Mouse (Mus musculus) C2C12 (cell line): ENCODE measurements around the gene Ttc34. TPM values are rescaled to one million over a fixed set of nuclear protein-coding genes. Genes with fewer than 3 reads are reported as not detected.

Source experiments
- H3K27me3 ChIP-seq: one replicate; pipeline ENCODE4 v1.6.1; 2011; ENCODE audit not compliant: control insufficient read depth, insufficient read depth, insufficient read length
- H3K36me3 ChIP-seq: one replicate; pipeline ENCODE4 v1.6.1; 2011; ENCODE audit not compliant: control insufficient read depth, insufficient read depth
- H3K4me3 ChIP-seq: one replicate; pipeline ENCODE4 v1.5.1; 2011; ENCODE audit warnings: mild to moderate bottlenecking, control low read depth; ENCODE audit not compliant: poor library complexity, insufficient read depth, severe bottlenecking
- H3K79me2 ChIP-seq: one replicate; pipeline ENCODE4 v1.6.1; 2011; ENCODE audit not compliant: control insufficient read depth, insufficient read depth
- H3K79me3 ChIP-seq: one replicate; pipeline ENCODE4 v1.6.1; 2011; ENCODE audit warnings: low read depth, control low read depth
- H3ac ChIP-seq: one replicate; pipeline ENCODE3; 2011; ENCODE audit warnings: low read depth; ENCODE audit not compliant: control insufficient read depth, insufficient read length
- CEBPB ChIP-seq: IDR thresholded peaks from one replicate; pipeline ENCODE4 v1.6.1; 2011; ENCODE audit warnings: low read depth, mild to moderate bottlenecking, control low read depth, moderate library complexity
- CTCF ChIP-seq: IDR thresholded peaks from one replicate; pipeline ENCODE4 v1.5.1; 2011; ENCODE audit not compliant: control insufficient read depth, insufficient read depth, insufficient read length
- FOSL1 ChIP-seq: IDR thresholded peaks from one replicate; pipeline ENCODE4 v1.8.0; 2011; ENCODE audit warnings: mild to moderate bottlenecking, low read length; ENCODE audit not compliant: poor library complexity, insufficient read depth, severe bottlenecking
- MAX ChIP-seq: IDR thresholded peaks from one replicate; pipeline ENCODE4 v1.6.1; 2011; ENCODE audit warnings: mild to moderate bottlenecking, control low read depth
- MYOD1 ChIP-seq: IDR thresholded peaks from one replicate; pipeline ENCODE4 v1.6.1; 2011; ENCODE audit warnings: low read depth; ENCODE audit not compliant: control insufficient read depth, insufficient read length
- MYOG ChIP-seq: IDR thresholded peaks from one replicate; pipeline ENCODE4 v1.6.1; 2011; ENCODE audit not compliant: control insufficient read depth, insufficient read length; ENCODE audit errors: extremely low read depth
- USF1 ChIP-seq: IDR thresholded peaks from one replicate; pipeline ENCODE4 v1.6.1; 2011; ENCODE audit warnings: low read depth, mild to moderate bottlenecking, control low read depth, moderate library complexity
- polyA plus RNA-seq: library from polyadenylated mRNA; unstranded; fragments of >200 nt; fragmentation: generic; extraction: Trizol; gene quantifications from one replicate; pipeline ENCODE4 v1.2.1, GENCODE M21; 2012; ENCODE audit warnings: missing spikeins

Gene Ttc34
- polyA plus RNA-seq, 1 experiment: not detected

DNA sequence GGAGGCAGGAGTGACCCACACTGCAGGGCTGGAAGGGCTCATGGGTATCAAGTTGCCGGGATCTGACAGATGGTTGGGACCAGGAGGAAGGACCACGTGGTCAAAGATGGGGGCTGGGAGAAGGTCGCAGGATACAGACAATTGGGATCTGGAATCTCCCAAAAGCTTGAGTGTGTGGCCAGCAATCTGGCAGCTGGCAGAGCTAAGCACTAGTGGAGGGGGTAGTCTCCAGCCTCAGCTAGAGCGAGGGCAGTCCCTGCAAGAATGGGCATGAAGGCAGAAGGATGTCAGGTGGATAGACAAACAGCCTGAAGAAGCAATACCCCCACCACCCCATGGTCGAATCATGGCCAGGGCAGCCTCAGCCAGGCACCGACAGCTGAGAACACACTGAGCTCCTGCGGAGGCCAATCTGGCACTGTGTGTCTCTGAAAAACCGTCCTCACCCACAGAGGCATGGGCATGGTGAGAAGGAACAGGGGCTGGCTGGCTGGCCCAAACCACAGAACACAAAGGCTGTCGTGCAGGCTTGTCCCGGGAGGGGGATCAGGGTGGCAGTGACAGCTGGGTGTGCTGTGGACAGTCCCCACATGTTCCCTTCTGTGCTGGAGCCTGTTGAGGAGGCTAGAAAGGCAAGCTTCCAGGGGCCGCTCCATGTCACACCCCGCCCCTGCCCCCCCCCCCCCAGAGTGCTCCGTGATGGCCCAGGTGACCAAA lies 49.8 kb downstream of the Ttc34 start:
- H3K27me3 ChIP-seq: peaks cover 56% of the 10 kb centered on the region
- no peak overlapping the region for H3K4me3 ChIP-seq
- H3ac ChIP-seq: no peak overlapping the region
- no peaks in the 10 kb centered on the region for H3K36me3 ChIP-seq
- no peaks in the 10 kb centered on the region for H3K79me2 ChIP-seq
- no peaks in the 10 kb centered on the region for H3K79me3 ChIP-seq
- TF ChIP-seq CEBPB (no peak), USF1 (no peak), FOSL1 (no peak), MYOG (no peak)

DNA sequence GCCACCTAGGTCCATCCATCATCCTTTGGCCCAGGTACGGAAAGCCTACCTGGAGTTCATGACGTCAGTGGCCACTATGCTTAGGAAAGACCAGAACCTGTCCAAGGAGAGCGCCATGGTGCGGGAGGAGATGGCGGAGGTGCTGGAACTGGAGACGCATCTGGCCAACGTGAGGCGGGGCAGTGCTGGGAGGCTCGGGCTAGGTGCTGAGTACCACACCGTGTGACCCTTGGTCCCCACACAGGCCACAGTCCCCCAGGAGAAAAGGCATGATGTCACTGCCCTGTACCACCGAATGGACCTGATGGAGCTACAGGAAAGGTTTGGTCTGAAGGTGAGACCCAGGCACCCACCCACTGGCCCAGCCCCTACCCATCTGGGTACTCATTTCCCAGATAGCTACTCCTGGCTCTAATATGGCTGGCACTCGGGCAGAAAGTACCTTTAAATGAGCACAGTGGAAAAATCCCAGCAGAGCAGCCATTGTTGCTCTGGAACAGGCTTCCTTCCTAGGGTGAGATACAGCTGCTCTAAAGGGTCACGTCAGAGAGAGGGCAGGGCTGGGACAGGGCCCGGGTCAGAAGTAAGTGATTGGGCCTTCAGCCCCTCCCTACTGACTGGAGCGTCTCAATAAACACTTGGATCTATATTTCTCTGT lies 50.5 kb downstream of the Ttc34 start:
- TF ChIP-seq MYOD1: no peak
- no peak for TF ChIP-seq MAX
- no peak for TF ChIP-seq MYOG
- TF ChIP-seq CTCF: no peak
- TF ChIP-seq USF1: no peak
- TF ChIP-seq CEBPB: no peak
- TF ChIP-seq FOSL1: no peak
- H3K79me2 ChIP-seq: no peaks in the 10 kb centered on the region
- H3K79me3 ChIP-seq: no peaks in the 10 kb centered on the region
- no peaks in the 10 kb centered on the region for H3K36me3 ChIP-seq
- H3K27me3 ChIP-seq: peaks cover 60% of the 10 kb centered on the region
- no peak overlapping the region for H3K4me3 ChIP-seq
- H3ac ChIP-seq: no peak overlapping the region

DNA sequence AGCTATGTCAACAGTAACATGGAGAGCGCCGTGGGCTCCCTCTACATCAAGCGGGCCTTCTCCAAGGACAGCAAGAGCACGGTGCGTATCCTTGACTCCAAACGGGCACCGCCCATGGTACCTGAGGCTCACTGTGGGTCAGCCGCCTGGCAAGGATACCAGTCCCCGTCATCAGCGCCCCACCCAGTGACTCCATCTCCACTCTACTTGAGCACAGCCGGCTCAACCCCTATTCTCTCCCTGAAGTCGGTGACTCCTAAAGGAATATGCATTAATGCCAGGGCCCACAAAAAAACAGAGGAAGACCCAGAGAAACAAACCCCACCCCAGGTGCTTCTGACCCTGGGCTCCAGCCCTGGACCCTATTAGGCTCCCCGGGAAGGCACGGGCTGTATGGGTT lies 53.6 kb downstream of the Ttc34 start:
- Histone ChIP-seq H3K79me2 (no peaks in the 10 kb centered on the region), H3K27me3 (peaks cover 77% of the 10 kb centered on the region), H3K4me3 (no peak overlapping the region), H3K36me3 (no peaks in the 10 kb centered on the region), H3K79me3 (no peaks in the 10 kb centered on the region), H3ac (no peak overlapping the region)
- no peak for TF ChIP-seq CTCF
- no peak for TF ChIP-seq FOSL1
- no peak for TF ChIP-seq CEBPB

DNA sequence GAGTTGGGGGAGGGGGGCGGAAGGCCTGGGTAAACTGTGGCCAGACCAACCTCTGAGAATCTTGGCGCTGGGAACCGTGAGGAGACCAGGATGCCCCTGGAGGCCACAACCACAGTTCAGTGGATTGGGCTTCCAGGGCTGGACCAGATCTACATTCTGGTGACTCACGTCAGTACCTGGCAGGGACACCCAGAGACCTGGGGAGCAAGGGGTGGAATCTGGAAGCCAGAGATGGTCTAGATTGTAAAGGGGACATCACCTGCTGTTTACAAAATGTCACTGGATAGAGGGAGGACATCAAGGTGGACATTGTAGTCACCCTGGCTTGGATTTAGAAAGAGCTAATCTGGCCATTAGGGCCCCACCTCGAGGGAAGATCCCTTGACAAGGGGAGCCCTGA lies 58.3 kb downstream of the Ttc34 start:
- Histone ChIP-seq H3K36me3 (no peaks in the 10 kb centered on the region), H3ac (no peak overlapping the region), H3K79me3 (no peaks in the 10 kb centered on the region), H3K27me3 (peaks cover 76% of the 10 kb centered on the region), H3K4me3 (no peak overlapping the region), H3K79me2 (no peaks in the 10 kb centered on the region)
- no peak for TF ChIP-seq CEBPB
- no peak for TF ChIP-seq MYOD1
- no peak for TF ChIP-seq MYOG
- no peak for TF ChIP-seq FOSL1
- TF ChIP-seq MAX: no peak
- TF ChIP-seq CTCF: no peak
- TF ChIP-seq USF1: no peak

DNA sequence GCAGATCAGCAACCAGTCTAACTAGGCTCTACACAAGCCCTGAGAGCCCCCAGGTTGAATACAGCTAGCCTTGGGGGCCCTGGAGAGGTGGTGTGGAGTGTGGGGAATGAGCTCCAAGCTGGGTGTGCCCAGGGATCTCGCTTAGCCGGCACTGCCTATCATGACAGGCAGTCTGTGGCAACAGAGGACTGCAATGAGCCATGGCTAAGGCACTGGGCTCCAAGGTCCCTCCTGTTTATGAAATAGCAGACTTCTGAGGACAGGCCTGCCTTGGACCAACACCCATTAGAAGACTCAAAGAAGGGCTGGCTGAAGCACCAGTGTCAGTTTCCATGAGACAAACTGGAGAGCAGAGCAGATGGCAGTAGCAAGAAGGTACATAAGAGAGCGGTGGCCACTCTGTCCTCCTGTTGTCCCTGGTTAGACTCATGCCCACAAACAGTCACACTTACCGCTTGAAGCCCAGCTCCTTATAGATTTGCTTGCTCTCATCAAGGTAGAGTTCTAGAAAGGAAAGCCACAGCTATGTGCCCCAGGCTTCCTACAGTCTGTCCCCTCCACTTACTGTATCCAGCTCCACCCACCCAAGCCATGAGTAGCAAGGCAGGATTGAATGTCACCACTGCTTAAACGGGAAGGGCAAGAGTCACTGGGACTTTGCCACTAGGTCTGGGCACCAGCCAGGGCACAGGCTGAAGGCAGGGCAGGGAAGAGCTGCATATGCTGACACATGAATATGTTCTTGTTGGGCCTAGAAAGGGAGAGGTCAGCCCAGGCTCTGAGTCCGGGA lies 60.6 kb downstream of the Ttc34 start:
- Histone ChIP-seq H3K79me3 (no peaks in the 10 kb centered on the region), H3K27me3 (peaks cover 55% of the 10 kb centered on the region), H3ac (no peak overlapping the region), H3K4me3 (no peak overlapping the region), H3K36me3 (no peaks in the 10 kb centered on the region), H3K79me2 (no peaks in the 10 kb centered on the region)
- TF ChIP-seq USF1 (no peak), CTCF (no peak), CEBPB (no peak), MYOG (no peak), FOSL1 (no peak), MYOD1 (no peak), MAX (no peak)
